Mouse (Mus musculus) megakaryocyte, embryonic 14.5 days (primary cell): ENCODE results near the gene 1700029F12Rik.

Experiments
- FLI1 ChIP-seq: IDR thresholded peaks from 2 replicates; pipeline ENCODE4 v1.6.1; 2012; ENCODE audit warnings: low read length, inconsistent platforms, mixed read lengths
- GATA1 ChIP-seq: IDR thresholded peaks from 3 replicates; pipeline ENCODE4 v1.6.1; 2012; ENCODE audit warnings: mixed read lengths, low read length, inconsistent platforms, borderline replicate concordance

DNA sequence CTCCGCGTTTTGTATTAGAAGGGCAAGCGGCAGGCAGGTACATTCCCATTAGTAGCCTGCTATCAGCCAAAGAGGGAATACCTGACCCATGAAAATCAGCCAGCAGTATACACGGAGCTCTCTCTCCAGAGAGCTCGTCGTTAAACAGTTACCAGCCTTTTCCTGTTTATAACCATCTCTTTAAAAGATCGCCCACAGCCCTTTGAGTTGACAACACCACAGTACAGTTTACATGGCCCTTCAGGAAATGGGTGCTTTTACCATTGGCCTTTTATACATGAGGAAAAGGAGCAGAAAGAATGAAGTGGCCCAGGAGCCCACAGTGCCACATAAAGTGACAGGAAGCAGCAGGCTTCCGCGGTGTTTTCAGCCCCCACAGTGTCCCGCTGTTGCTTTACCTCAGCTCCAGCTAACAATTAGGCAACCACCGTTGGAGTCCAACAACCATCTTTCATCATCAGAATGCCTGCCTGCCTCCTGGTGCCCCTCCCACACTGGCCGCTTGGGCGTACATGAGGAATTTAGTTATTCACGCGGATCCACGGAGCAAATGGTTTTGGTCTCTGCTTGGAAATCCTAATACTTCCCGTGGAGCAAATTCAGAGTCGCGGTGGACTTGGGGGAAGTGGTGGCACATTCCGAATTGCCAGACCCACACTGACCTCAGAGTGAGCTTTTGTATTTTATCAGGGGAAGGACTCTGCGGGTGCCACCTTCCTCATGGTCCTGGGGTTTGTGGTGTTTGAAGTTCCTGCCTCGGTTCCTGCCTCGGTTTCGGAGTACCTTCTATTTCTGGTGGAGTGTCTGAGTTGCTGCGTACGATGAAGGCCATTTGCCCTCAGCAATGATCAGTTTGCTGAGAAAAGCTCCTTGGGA, 50.7 kb downstream of the 1700029F12Rik start:
- TF ChIP-seq GATA1, result no peak
- TF ChIP-seq FLI1, result no peak
